Mouse (Mus musculus): ENCODE measurements at regions not wholly inside any gene's neighbourhood (a gene's known extent, or its start where the extent isn't known, plus 50 kb on each side); places are given as distances from the start of the nearest gene placed in this dataset.

DNA sequence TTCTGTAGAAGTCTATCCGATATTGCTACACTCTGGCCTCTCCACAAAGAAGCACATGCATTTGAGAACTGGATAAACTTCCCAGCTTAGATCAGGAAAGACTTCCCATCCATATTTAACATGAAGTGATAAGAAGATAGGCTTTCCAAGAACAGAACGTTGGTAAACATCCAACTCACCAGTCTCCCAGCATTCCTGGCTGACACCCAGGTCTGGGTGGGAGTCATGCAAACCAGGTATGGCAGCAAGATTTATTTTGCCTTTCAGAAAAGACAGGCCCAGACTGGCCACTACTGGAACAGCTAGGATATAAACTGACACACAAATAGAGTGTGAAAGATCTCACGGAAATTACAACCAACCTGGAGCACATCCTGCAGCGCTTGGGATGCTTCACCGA lies 459.6 kb downstream of the Psat1 start:
- DNase-seq (ENCODE audit: low spot score in 2 of 2), result no peak

DNA sequence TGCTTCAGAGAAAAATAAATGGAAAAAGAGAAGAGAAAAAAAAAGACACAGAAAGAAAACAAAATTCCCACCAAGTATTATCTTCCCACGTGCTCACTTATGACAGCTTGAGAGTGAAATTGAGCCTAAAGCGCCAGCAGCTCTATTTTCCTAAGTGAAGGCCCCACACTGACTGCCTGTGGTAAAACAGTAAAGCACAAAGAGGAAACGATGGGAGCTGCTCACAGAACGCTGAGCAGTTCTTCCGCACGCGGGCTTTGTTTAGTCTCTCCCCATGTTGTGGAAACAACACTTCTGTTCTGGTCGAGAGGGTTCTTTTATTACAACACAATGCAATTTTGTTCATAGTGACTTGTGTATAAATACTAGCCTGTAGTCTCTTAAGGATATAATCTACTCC lies 465.5 kb downstream of the Psat1 start:
- no peak for DNase-seq (ENCODE audit: low spot score in 2 of 2)

DNA sequence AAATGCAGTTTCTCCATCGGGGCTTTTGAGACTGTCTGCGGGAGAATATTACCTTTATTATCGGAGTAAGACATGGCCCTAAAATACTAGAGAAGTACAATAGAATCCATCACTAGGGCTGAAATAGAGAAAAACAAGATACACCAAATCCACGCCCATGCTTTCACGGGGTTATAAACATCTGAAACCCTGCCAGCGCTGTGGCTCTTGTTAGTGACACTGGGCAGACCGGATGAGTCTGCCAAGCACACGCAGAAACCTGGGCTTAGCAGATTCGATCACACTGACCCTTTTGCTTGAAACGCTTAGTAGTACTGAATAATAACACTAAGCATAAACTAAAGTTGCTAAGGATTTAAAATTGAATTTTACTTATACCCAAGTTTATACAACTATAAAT lies 477.6 kb downstream of the Psat1 start:
- no peak for DNase-seq (ENCODE audit: low spot score in 2 of 2)

DNA sequence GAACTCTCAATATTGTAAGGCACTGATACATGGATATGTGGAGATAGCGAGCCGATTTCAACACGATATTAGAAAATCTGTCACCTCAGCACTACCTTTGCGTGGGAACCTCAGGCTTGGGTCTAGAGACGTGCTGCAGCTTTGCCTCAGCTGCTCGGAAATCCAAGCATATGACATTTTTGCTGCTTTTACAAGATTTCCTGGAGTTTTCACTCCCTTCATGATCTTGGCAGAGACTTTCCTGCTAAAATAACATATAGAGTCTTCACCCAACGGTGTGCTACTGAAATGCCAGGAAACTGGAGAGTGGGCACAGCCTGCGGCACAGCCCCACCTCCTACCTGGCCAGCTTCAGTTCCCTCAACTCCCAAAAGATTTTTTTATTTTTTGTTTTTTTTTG lies 480.4 kb downstream of the Psat1 start:
- DNase-seq (ENCODE audit: low spot score in 2 of 2), result no peak

DNA sequence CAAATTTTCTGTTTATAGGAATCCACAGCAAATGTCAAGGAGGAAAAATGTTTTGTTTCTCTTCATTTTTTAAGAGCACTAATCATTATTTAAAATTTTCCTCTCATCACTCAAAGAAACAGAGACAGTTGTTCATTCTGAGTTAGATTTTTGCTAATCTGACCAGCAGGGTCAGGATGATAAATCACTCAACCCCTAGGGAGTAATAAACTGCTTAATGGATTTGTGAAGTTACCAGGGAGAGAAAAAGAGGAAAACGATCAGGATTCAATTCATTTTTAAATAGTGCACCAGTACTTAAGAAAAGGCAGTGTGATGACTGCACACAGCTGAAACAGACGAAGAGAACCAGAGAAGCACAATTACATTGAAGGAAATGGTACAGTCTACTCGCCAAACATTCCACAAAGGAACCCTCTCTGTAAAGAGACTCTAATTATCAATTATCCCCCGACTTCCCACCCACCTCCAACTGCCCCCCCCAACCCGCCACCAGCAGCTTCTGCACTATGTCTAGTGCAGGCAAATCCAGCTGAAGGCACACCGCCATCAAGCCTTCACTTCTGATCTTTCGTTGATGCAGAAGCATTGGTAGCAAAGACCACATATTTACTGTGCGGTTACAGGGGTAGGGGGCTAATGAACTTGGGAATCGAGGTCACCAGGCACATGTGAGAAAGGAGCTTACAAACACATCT lies 481.9 kb downstream of the Psat1 start:
- DNase-seq (ENCODE audit: low spot score in 2 of 2), result no peak

DNA sequence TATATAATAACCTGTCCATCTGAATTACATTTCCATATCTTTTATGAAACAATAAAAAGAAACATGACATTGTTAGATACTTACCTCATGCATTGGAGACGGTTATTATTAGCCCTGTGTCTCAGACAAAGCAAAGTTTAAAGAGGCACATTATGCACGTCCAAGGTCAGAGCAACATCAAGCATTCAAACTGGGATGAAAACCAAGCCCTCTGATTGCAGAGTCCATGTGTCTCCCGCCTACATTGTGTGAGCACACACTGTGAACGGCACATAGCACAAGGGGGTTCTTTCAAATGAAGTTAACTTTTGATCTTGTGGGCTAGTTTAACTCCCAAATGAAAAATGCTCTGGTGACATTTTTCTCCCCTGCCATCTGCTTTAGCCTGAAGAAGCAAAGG lies 489.3 kb downstream of the Psat1 start:
- no peak for DNase-seq (ENCODE audit: low spot score in 2 of 2)

DNA sequence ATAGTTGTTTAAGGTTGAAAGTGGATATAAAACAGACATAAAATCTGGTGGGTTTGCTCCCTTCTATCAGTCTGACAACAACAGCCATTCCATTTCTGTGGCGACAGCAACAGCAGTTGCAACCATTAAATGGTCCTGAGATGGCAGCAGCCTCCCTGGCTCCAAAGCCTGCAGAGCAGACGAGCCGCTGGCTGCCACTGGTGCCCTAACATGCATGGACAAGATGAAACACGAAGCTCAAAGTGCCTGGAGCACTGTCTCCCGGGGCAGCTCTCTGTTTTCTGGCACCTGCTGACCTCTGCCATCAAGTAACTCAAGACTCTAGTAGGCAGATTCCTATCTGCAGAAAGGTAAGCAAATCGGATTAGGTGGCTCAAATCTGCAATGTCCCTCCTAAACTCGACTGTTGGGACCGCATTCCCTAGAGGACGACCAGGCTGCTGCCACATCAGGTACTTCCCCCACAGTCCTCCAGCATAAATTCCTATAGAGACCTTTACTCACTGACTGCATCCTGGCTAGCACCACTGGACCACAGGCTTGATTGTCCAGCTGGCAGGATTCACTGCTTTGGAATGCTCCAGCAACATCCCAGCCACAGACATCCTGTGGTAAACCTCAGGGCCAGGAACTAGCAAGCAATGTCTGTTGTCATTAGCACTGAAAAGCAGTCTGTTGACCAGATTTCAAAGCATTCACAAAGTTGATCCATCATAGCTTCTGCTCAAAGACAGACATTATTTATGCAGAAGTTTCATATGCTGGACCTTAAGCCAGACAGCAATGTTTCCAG lies 490.0 kb downstream of the Psat1 start:
- no peak for DNase-seq (ENCODE audit: low spot score in 2 of 2)

DNA sequence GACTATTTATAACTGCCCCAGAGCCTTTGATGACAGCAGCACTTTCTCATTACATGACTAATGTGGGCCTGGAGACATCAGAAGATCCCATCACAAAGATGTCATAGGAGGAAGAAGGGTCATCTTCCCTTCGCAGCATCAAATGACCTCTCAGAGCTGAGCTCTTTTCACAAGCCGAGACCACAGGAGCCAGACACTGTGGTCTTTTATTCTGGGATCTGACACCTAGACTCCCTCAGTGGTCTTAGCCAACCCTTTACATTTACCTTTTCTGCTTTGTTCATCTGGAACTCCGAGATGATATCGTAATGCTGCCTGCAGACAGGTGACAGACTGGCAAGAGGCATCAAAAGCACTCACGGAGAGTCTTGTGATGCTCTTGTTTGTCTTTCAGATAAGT lies 498.1 kb downstream of the Psat1 start:
- no peak for DNase-seq (ENCODE audit: low spot score in 2 of 2)

DNA sequence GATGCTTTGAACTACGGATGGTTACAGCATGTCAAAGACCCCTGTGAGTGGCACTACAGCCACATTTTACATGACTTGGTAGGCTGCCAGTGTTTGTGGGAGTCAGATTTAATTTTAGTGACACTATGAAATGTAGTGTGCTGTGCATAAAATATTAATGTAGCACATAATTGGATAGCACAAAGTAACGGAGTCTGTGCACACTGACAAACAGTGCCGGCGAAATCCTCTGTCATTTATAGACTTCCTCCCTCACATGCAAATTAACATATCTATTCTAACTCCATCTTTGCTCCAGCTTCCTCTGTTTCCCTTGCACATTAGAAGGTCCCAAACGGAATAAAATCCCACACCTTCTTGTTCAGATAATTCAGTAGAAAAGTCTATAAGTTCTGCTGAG lies 515.3 kb downstream of the Psat1 start:
- DNase-seq (ENCODE audit: low spot score in 2 of 2), result no peak

DNA sequence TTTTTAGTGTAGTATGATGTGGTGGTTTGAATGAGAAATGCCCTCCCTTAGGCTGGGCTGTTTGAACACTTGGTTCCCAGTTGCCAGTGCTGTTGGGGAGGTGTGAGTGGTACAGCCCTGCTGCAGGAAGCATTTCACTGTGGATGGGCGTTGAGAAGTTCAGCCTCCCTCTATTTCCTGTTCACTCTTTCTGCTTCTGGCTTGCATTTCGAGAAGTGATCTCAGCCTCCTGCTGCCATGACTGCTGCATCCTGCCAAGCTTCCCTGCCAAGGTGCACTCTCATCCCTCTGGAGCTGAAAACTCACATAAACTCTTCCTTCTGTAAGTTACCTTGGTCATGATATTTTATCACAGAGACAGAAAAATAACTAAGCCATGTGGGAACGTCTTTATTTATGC lies 525.8 kb downstream of the Psat1 start:
- DNase-seq (ENCODE audit: low spot score in 2 of 2), result no peak

DNA sequence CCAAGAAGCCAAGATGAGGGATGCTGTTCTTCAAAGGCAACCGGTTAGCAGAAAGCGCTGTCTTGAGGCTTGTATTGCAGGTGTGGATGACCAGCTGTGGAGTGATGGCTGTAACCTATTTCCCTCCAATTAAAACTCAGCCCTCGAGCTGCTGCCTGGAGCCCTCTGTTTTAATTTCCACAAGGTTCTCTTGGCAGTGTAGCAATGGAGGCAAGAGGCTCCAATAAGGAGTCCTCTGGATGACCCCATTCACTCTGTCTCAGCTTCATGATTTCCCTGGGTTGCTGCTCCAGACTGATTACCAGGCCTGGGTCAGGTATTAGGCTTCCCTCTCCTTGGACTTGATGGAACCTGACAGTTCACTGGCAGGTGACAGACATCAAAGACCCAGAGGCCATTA lies 548.5 kb downstream of the Psat1 start:
- no peak for DNase-seq (ENCODE audit: low spot score in 2 of 2)

DNA sequence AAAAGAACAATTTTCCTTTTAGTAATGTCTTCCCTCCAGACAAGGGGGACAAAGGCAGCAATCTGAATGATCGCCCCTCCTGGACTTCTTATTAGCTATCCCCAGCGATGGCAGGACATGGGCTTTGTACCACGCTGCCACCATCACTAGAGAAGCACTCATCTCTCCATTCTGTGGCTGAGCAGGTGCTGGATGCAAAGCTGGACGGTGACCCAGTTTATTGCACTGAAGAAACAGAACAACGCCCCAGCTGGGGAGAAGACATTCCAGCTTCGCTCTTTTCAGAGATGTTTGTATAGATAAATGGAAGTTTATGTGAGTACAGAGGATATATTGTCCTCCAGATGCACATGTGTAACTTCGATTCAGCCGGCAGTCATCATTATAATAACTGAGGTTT lies 575.5 kb downstream of the Psat1 start:
- peak; percentile 4 to 9 for DNase-seq (ENCODE audit: low spot score in 2 of 2)

DNA sequence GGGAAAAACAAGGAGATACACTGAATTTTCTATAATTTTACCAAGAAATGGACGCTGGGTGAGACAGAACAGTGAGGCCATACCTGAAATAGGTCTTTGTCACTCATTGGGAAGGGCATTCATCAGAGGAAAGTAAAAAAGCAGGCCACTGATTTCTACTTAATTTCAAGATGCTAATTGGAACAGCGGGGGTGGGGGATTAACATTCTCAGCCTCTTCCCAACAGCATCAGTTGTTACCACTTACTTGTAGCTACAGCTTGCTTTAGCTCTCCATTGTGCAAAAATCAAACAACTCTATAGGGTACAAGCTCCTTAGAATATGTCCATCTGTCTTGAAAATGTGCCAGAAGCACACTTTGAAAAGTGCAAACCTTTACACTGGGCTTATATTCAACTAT lies 580.2 kb downstream of the Psat1 start:
- no peak for DNase-seq (ENCODE audit: low spot score in 2 of 2)

DNA sequence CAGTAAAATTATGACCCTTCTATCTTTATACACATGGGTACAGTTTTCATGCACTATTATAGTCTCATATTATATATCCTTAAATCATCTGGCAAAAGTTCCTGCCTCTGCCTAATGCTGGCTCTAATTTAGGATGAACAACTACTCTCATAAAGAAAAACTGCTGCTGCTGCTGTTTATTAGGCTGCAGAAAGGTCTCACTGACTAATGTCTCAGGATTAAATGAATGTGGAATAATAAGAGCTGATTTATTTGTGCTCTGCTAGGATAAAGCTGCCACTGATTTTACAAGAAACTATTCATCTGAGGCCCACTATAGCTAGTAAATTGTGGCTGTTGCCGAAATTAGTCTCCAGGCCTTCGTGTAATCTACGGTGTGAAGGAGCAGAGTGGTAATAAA lies 590.0 kb downstream of the Psat1 start:
- DNase-seq (ENCODE audit: low spot score in 2 of 2), result no peak

DNA sequence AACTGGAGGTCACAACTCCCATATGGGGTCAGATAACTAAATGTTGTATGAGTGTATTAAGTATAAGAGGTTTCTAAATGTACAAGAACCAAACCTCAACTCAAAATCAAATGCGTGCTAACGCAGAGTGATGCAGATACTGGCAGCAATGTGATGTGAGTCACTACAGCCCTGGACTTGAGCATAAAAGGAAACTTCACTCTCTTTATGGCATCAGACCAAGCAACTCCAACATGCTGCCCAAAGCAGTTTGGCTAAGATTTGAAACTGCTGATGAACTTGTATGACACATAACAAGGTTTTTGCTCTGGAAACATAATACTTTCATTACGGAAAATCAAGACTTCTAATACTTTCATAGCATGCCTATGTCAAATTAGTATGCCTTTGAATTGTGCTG lies 598.8 kb downstream of the Psat1 start:
- no peak for DNase-seq (ENCODE audit: low spot score in 2 of 2)

DNA sequence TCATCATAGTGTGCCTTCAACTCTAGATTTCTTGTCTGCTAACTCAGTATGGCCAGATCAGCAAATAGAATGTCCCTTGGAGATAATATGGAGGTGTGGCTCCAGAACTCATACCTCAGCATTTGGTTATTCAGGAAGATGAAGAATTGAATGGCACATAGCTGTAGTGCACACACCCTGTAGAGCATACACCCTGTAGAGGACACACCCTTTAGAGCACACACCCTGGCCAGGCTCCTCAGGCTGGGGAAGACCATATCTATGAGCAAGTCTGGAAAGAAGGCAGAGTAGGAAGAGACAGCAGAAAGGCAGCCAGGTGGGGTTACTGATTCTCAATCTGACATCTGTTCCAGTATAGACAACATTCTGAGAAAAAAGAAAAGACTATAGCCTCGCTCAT lies 604.9 kb downstream of the Psat1 start:
- no peak for DNase-seq (ENCODE audit: low spot score in 2 of 2)

DNA sequence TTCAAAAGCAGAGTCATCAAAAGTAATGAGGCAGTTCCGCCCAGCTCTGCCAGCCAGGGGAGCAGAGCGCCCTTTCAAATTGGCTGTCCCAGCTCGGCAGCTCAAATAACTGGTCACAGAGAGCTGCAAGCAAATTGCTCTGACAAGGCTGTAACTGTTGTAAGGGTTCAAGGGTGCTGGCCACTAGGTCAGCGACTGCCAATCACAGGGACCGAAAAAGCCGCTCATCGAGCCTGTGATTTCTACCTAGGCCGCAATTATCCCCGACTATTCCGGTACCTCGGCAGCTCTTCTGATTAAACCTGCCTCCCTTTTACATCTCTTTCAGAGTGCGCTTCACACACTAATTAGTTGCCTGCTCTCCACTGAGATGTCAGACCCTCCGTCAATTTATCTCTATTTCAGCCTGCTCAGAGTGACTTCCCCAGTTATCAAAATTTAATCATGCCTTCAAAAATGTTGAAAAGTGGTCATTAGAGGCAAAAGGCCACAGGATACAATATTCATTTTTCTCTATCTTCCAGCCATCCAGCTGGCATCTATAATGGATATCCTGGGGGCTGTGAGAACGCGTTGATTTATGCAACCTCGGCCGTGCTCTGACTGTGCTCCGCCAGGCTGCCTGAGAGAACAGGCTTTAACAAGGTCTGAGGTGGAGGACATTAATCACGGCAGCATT lies 606.7 kb downstream of the Psat1 start:
- no peak for DNase-seq (ENCODE audit: low spot score in 2 of 2)

DNA sequence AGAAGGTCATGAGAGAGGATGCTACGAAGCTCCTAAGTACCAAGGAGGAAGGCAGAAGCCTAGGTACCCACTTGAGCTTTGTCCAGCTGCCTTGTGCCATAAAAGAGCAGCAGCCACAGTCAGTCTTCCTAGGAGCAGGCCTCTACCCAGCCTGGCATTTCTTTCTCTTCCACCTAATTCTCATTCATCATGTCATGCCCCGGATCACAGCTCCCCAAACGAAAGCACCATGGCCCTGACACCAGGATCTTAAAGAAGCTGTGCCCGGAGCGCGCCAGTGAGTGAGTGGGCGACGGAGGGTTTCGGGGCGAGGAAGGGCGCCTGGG lies 607.2 kb downstream of the Psat1 start:
- DNase-seq (ENCODE audit: low spot score in 2 of 2), result peak; percentile 9 to 22

DNA sequence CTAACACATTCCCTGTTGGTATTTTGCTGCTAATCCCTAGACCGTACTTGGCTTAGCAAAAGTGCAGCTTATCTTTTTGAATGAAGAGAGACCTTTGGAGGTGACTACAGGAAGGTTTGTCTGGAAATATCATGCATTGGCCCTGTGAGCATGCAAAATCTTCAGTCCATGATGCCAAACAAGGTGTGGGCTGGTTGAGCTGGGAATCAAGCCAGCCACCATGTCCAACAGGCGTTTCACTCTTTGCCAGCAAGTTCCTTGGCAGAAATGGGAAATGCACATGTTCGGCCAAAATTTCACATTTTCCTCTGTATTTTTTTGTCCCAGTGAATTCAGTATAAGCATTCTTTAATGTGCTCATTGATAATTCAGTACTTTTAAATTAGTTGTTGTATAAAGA lies 617.0 kb downstream of the Psat1 start:
- no peak for DNase-seq (ENCODE audit: low spot score in 2 of 2)

DNA sequence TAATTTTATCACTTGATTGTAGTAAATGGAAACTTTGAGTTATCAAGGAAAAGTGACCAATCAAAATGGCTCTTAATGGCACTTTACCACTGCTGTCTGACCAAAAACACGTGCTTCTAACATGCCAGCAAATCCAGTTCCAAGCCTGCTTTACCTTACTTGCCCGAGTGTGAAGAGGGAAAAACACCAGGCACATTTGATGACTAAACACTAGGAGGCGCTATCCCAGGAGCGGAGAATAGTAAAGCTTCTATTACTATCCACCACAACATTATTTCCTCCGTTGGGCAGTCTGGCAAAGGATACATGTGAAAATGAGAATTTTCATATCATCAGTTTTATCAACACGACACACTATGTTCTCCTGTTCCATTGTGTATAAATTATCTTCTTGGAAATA lies 647.7 kb downstream of the Psat1 start:
- no peak for DNase-seq (ENCODE audit: low spot score in 2 of 2)

DNA sequence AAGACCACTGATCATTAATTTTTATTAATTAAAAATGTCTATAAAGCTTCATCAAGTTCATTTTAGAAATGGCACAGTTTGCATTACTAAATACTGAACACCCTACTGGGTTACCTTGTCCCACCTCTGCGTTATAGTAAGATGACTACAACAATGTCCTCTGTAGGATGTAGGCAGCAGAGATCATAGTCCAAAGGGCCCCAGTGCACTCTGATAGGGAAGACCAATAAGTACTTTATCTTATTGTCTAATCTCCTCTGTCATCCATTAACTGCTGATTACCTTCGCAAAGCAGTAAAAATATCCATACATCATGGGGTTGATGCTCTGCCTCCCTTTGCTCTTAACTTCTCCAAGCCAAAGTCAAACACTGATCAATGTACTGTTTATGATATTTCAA lies 662.1 kb downstream of the Psat1 start:
- no peak for DNase-seq (ENCODE audit: low spot score in 2 of 2)

DNA sequence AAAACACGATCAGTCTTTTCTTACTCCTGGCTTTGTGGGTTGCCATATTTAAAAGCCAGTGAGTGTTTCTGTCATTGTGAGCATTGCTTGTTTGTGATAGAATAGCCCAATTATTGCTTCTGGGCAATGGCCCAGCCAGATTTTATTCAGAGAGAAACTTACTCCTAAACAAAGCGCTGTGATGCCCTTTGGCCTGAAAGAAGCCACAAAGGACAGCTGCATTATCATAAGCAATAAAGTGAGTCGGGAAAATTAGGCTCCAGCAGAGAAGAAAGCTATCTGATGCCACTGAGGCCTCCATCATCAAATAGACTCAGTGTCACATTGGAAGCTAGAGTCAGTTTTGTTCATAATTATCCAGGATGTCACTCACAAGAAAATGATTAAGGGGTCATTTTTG lies 644.9 kb upstream of the Tle4 start:
- no peak for DNase-seq (ENCODE audit: low spot score in 2 of 2)

All from frontal cortex, postnatal 14 days (tissue).